Mouse (Mus musculus) cerebellum, adult 2 months (tissue): ENCODE results near the gene Patl2.

Source experiments
- CTCF ChIP-seq: fragments of 200-500 bp; IDR thresholded peaks from 2 replicates; pipeline ENCODE4 v1.5.1; 2011; ENCODE audit warnings: low read depth, mild to moderate bottlenecking, control low read depth, low read length, moderate library complexity, borderline replicate concordance; ENCODE audit not compliant: insufficient read depth
- POLR2A ChIP-seq: fragments of 200-500 bp; IDR thresholded peaks from 2 replicates; pipeline ENCODE4 v1.6.1; 2011; ENCODE audit warnings: low read length, control low read depth, borderline replicate concordance; ENCODE audit not compliant: insufficient read depth

DNA sequence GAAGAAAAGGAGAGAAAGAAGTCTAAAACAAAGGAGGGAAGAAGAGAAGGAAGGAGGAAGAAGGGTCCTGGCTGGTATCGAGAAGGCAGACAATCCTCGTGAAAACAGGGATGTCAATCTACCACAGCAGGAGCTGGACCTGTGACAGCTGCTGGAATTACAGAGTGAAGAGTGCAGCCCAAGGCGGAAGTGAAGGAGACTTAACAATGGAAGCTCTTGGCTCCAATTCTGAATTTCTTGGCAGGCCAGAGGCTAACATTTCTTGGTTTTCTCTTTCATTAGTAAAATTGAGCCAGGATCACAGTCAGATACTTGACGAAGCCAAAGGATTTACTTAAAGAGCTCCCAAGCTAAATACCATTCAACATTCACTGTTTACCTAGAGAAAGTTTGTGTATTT lies 99.5 kb downstream of the Patl2 start:
- TF ChIP-seq CTCF: no peak
- TF ChIP-seq POLR2A: no peak
